Mouse (Mus musculus) ES-Bruce4 (cell line): ENCODE measurements at regions not wholly inside any gene's neighbourhood (a gene's known extent, or its start where the extent isn't known, plus 50 kb on each side); places are given as distances from the start of the nearest gene placed in this dataset.

Experiments
- CTCF ChIP-seq: IDR thresholded peaks from one replicate; pipeline ENCODE4 v1.8.1; 2011; ENCODE audit warnings: low read depth, low read length
- POLR2A ChIP-seq: IDR thresholded peaks from one replicate; pipeline ENCODE4 v1.8.1; 2011; ENCODE audit warnings: low read length; ENCODE audit not compliant: insufficient read depth

DNA sequence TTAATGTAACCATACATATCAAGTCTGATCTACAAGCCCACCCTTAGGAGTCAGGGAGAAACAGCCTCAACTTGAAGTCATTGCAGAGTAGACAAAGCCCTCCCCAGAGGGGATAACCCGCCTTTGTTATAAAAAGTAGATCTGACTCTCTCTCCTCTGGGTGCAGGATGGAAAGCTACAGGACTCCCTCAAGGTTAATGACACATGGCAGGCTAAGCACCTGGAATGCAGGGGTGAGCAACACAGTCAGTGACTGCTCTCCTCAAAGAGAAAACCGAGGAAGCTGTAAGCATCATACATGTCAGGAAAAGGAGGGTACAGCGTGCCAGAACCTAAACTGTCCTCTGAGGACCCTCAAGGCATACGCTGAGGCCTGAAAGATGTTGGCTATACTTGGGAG, 177.1 kb downstream of the Mycn start:
- TF ChIP-seq CTCF (no peak), POLR2A (no peak)
